Mouse (Mus musculus) heart, embryonic 11.5 days (tissue): ENCODE data around the gene Olfr1201. TPM values are rescaled to one million over a fixed set of nuclear protein-coding genes. Genes with fewer than 3 reads are reported as not detected.

Source experiments
- ATAC-seq: fragments of 200-750 bp; cut with Nextera tagmentation; replicated peaks from 2 replicates; pipeline ENCODE4 v1.8.0; 2017; ENCODE audit warnings: moderate library complexity; ENCODE audit not compliant: insufficient number of reproducible peaks, low FRiP score, low TSS enrichment
- H3K27ac ChIP-seq: fragments of 300-500 bp; sonication (generic); 2 replicates; pipeline ENCODE4 v1.5.1; 2014; ENCODE audit warnings: mild to moderate bottlenecking, low read depth, low read length
- H3K27me3 ChIP-seq: fragments of 300-500 bp; sonication (generic); 2 replicates; pipeline ENCODE4 v1.6.1; 2014; ENCODE audit warnings: mild to moderate bottlenecking, low read length, mixed read lengths; ENCODE audit not compliant: control insufficient read depth, insufficient read depth
- H3K36me3 ChIP-seq: fragments of 300-500 bp; sonication (generic); 2 replicates; pipeline ENCODE4 v1.6.1; 2014; ENCODE audit warnings: mild to moderate bottlenecking, low read length, moderate library complexity, mixed read lengths; ENCODE audit not compliant: control insufficient read depth, insufficient read depth
- H3K4me1 ChIP-seq: fragments of 300-500 bp; sonication (generic); 2 replicates; pipeline ENCODE4 v1.6.1; 2014; ENCODE audit warnings: low read length; ENCODE audit not compliant: control insufficient read depth, insufficient read depth
- H3K4me2 ChIP-seq: fragments of 300-500 bp; sonication (generic); 2 replicates; pipeline ENCODE4 v1.6.1; 2014; ENCODE audit warnings: mild to moderate bottlenecking, moderate library complexity
- H3K4me3 ChIP-seq: fragments of 300-500 bp; sonication (generic); 2 replicates; pipeline ENCODE4 v1.5.1; 2014; ENCODE audit warnings: low read depth, low read length
- H3K9ac ChIP-seq: fragments of 300-500 bp; sonication (generic); 2 replicates; pipeline ENCODE4 v1.6.1; 2014; ENCODE audit warnings: mild to moderate bottlenecking, low read depth, low read length, moderate library complexity
- H3K9me3 ChIP-seq: fragments of 300-500 bp; sonication (generic); replicated peaks from 2 replicates; pipeline ENCODE4 v1.6.1; 2016; ENCODE audit warnings: low read length; ENCODE audit not compliant: control insufficient read depth
- WGBS: fragments of 180-500 bp; shearing (Covaris S2); extraction: QIAGEN DNeasy Blood & Tissue Kit; methylation state at CpG from one replicate; pipeline ENCODE4 v1.1.7; 2014; ENCODE audit not compliant: insufficient replicate concordance; 5-methylcytosine and 5-hydroxymethylcytosine counted together
- polyA plus RNA-seq: library from polyadenylated mRNA; unstranded; fragments of >200 nt; fragmentation: Nextera tagmentation; extraction: Ambion mirVana; gene quantifications from 2 replicates; pipeline ENCODE4 v1.2.1, GENCODE M21; 2014

Gene Olfr1201
- not detected in 2 replicates for polyA plus RNA-seq

DNA sequence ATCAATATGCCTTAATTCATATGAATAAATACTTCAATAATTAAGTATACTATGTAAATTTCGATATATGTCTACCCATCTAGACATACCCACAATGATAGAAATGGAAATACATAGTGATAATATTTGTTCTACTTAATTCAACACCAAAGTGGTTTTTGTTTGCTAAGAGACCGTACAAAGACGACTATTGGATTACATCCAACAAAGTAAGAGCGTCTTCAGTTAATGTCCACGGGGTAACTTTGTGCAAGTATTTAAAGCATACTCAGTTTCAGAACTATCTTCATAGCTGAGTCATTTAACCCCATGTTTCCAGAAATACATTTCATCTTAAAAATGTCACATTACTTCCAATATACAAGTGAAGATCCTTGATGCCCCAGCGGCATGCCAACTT, at the start of gene Olfr1201:
TSS of gene Olfr1201 (plus strand) at position 301 of the 400 bp plus-strand sequence.
- no peaks in the 10 kb centered on the region for H3K4me1 ChIP-seq
- H3K4me3 ChIP-seq: no peak within 1 kb of the TSS
- H3K27ac ChIP-seq: no peak within 1 kb of the TSS
- H3K9me3 ChIP-seq: no peaks in the 10 kb centered on the region
- no peak within 1 kb of the TSS for H3K4me2 ChIP-seq
- no peak for ATAC-seq
- H3K27me3 ChIP-seq: no peaks in the 10 kb centered on the region
- no peaks in the 10 kb centered on the region for H3K36me3 ChIP-seq
- WGBS: 78% methylated on average over 6 of the region's 6 CpGs
- H3K9ac ChIP-seq: no peak within 1 kb of the TSS

DNA sequence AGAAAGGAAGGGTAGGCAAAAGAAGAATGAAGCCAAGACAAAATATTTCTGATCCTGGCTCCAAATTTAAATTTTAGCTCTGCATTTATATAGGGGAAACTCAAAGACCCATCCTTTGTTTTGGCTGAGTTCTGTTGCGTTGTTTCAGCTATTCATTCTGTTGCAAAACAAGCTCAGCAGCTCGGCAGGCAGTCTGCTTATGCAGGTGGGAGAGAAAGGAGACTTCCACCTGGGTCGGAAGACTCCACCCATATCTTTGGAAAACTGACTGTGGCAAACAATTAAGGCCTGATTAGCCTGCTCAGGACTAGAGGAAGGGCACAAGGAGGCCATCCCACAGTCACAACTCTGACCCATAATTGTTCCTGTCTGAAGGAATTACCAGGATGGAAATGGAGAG, 49.5 kb upstream of the Olfr1201 start:
- no peak overlapping the region for H3K4me2 ChIP-seq
- no peak overlapping the region for H3K4me3 ChIP-seq
- no peak overlapping the region for H3K9ac ChIP-seq
- no peaks in the 10 kb centered on the region for H3K27me3 ChIP-seq
- no peaks in the 10 kb centered on the region for H3K9me3 ChIP-seq
- no peak for ATAC-seq
- H3K27ac ChIP-seq: no peak overlapping the region
- no peaks in the 10 kb centered on the region for H3K36me3 ChIP-seq
- H3K4me1 ChIP-seq: no peaks in the 10 kb centered on the region
- 68% methylated on average over 3 of the region's 3 CpGs for WGBS

- Histone ChIP-seq H3K36me3 (no peaks in the 10 kb centered on the region), H3K27ac (no peak within 1 kb of the TSS), H3K4me3 (no peak within 1 kb of the TSS), H3K27me3 (no peaks in the 10 kb centered on the region), H3K9me3 (no peaks in the 10 kb centered on the region), H3K9ac (no peak within 1 kb of the TSS), H3K4me1 (no peaks in the 10 kb centered on the region), H3K4me2 (no peak within 1 kb of the TSS)
- WGBS: 84% methylated on average over 2 of the region's 2 CpGs
- ATAC-seq: no peak
These were observed 41.6 kb upstream of the Olfr1201 start, which contains the start of gene Olfr1198 for GRCm38 (mm10) chr2:88751270-88751669. Gene Olfr1198 (minus strand): TSS chr2:88751370.

DNA sequence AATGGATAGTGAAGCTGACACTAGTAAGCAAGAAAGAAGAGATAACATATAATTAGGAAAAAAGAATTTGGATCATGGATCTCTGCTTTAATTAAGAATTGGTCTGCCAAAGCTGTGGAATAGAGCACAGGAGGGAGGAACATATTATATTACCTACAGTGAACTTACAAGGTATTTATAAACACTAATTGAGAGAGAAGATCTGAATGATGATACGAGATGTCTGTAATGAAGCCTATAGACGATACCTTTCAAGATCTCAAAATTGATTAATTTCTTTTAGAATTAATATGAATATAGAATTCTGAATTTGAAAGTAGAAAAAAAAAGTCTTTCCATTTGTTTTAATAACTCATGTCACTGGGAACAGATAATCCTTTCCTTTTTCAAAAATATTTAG, 32.5 kb upstream of the Olfr1201 start, which contains the start of gene Olfr1199:
TSS of gene Olfr1199 (minus strand) at position 101 of the 400 bp plus-strand sequence.
- Histone ChIP-seq H3K36me3 (no peaks in the 10 kb centered on the region), H3K4me3 (no peak within 1 kb of the TSS), H3K9ac (no peak within 1 kb of the TSS), H3K4me2 (no peak within 1 kb of the TSS), H3K27me3 (no peaks in the 10 kb centered on the region), H3K9me3 (no peaks in the 10 kb centered on the region), H3K27ac (no peak within 1 kb of the TSS), H3K4me1 (no peaks in the 10 kb centered on the region)
- no peak for ATAC-seq
- WGBS: 85% methylated on average over 2 of the region's 2 CpGs

GRCm38 (mm10) chr2:88770388-88770787, 22.4 kb upstream of the Olfr1201 start, which contains the start of gene Olfr1200:
Gene Olfr1200 (minus strand): TSS chr2:88770488.
- Histone ChIP-seq H3K9me3 (no peaks in the 10 kb centered on the region), H3K4me2 (no peak within 1 kb of the TSS), H3K27ac (no peak within 1 kb of the TSS), H3K4me1 (no peaks in the 10 kb centered on the region), H3K9ac (no peak within 1 kb of the TSS), H3K36me3 (no peaks in the 10 kb centered on the region), H3K4me3 (no peak within 1 kb of the TSS), H3K27me3 (no peaks in the 10 kb centered on the region)
- ATAC-seq: no peak
- WGBS: 69% methylated on average over 2 of the region's 2 CpGs

GRCm38 (mm10) chr2:88814196-88814595, 21.4 kb downstream of the Olfr1201 start, which contains the start of gene Olfr1202:
Gene Olfr1202 (plus strand): TSS chr2:88814496.
- no peaks in the 10 kb centered on the region for H3K4me1 ChIP-seq
- no peak for ATAC-seq
- no peaks in the 10 kb centered on the region for H3K27me3 ChIP-seq
- H3K36me3 ChIP-seq: no peaks in the 10 kb centered on the region
- H3K27ac ChIP-seq: no peak within 1 kb of the TSS
- H3K4me2 ChIP-seq: no peak within 1 kb of the TSS
- no peak within 1 kb of the TSS for H3K9ac ChIP-seq
- 72% methylated on average over 1 of the region's 1 CpGs for WGBS
- H3K9me3 ChIP-seq: no peaks in the 10 kb centered on the region
- no peak within 1 kb of the TSS for H3K4me3 ChIP-seq

GRCm38 (mm10) chr2:88829437-88829836, 36.6 kb downstream of the Olfr1201 start, which contains the start of gene Olfr1205:
Gene Olfr1205 (plus strand): TSS chr2:88829737.
- ATAC-seq: no peak
- 84% methylated on average over 2 of the region's 2 CpGs for WGBS
- no peaks in the 10 kb centered on the region for H3K4me1 ChIP-seq
- H3K27me3 ChIP-seq: no peaks in the 10 kb centered on the region
- H3K4me2 ChIP-seq: no peak within 1 kb of the TSS
- H3K4me3 ChIP-seq: no peak within 1 kb of the TSS
- H3K9ac ChIP-seq: no peak within 1 kb of the TSS
- no peaks in the 10 kb centered on the region for H3K36me3 ChIP-seq
- H3K9me3 ChIP-seq: no peaks in the 10 kb centered on the region
- no peak within 1 kb of the TSS for H3K27ac ChIP-seq

DNA sequence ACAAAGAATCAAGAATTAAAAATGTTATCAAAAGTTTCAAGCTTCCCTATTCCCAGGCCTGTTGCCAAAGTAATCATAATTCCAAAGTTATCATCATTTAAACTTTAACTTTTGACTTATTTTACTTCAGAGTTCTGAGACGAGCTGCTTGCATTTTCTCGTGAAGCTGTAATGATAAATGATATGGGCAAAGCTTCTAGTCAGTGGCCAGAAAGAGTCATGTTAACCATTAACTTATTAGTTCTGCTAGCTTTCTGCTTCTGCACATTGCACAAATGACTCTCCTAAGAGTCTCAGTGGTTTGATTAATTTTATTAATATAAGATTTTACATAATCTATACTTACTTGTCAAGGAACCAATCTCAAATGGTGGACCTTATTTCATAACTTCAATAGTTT, 45.6 kb downstream of the Olfr1201 start:
- Histone ChIP-seq H3K27me3 (no peaks in the 10 kb centered on the region), H3K4me2 (no peak overlapping the region), H3K27ac (no peak overlapping the region), H3K9me3 (no peaks in the 10 kb centered on the region), H3K9ac (no peak overlapping the region), H3K4me1 (no peaks in the 10 kb centered on the region), H3K4me3 (no peak overlapping the region), H3K36me3 (no peaks in the 10 kb centered on the region)
- no peak for ATAC-seq
- 77% methylated on average over 2 of the region's 2 CpGs for WGBS
